Mouse (Mus musculus): Measurements from ENCODE around the gene Sema3g.

GRCm38 (mm10) chr14:31248396-31248795 lies 30.7 kb downstream of the Sema3g start:
- TF ChIP-seq POLR2A (IDR thresholded peaks at IDR 0.05; ENCODE audit: low read depth, low read length) (no peak), CTCF (IDR thresholded peaks at IDR 0.05; ENCODE audit: extremely low read depth, insufficient read length, insufficient replicate concordance, low read depth, low read length) (no peak)

Measured in small intestine, adult 2 months (tissue).